Mouse (Mus musculus) brain, adult 2 months (tissue): ENCODE measurements around the gene Gm8369.
"Not testable (repeated sequence)": the region's sequence is repeated elsewhere in the genome, so short reads cannot be mapped to it uniquely, and the experiment has no call there.

Experiments
- DNase-seq: peaks from one replicate; pipeline ENCODE4 v3.0.0; 2011; ENCODE audit warnings: low read depth, low spot score

Gm8369 gene

GRCm38 (mm10) chr19:11485746-11486145, at the start of gene Gm8369:
Gene Gm8369, plus strand, starts transcription at chr19:11485938.
- DNase-seq = peak; percentile 76

- no peak for DNase-seq
These were observed 42.4 kb upstream of the Gm8369 start, which contains the start of gene Ms4a4b for GRCm38 (mm10) chr19:11443338-11443737. Gene Ms4a4b, plus strand, starts transcription at chr19:11443553.

GRCm38 (mm10) chr19:11443964-11444363, 41.8 kb upstream of the Gm8369 start:
- no peak for DNase-seq

- DNase-seq = no peak
These were observed 38.5 kb upstream of the Gm8369 start for GRCm38 (mm10) chr19:11447238-11447637.

GRCm38 (mm10) chr19:11459041-11459440, 26.7 kb upstream of the Gm8369 start:
- not testable (repeated sequence) for DNase-seq

GRCm38 (mm10) chr19:11464795-11465194, 20.9 kb upstream of the Gm8369 start:
- DNase-seq = not testable (repeated sequence)

DNA sequence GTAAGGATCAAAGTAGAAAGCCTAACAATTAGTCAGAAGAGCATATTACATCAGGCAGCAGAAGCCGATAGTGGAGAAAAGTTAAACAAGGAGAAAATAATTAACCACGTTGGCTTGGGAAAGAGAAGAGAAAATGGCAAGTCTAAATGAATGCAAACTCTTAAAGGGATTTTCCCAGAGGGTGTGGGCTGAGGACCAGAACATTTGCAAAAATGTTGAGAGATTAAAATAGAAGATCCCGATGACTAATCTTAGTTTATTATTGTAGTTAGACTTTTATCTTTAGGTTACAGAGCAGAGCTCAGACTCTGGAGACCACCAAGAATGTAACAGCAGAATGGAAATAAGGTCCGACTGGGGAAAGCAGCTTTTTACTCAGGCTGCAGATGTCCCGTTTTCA, 19.3 kb upstream of the Gm8369 start:
- DNase-seq = peak; percentile 31

- not testable (repeated sequence) for DNase-seq
These were observed 17.4 kb upstream of the Gm8369 start for GRCm38 (mm10) chr19:11468361-11468760.

- not testable (repeated sequence) for DNase-seq
These were observed 16.5 kb upstream of the Gm8369 start, which contains the start of gene Ms4a6c for GRCm38 (mm10) chr19:11469215-11469614. Gene Ms4a6c, plus strand, starts transcription at chr19:11469366.

- DNase-seq = no peak
These were observed 6.0 kb upstream of the Gm8369 start for GRCm38 (mm10) chr19:11479714-11480113.

DNA sequence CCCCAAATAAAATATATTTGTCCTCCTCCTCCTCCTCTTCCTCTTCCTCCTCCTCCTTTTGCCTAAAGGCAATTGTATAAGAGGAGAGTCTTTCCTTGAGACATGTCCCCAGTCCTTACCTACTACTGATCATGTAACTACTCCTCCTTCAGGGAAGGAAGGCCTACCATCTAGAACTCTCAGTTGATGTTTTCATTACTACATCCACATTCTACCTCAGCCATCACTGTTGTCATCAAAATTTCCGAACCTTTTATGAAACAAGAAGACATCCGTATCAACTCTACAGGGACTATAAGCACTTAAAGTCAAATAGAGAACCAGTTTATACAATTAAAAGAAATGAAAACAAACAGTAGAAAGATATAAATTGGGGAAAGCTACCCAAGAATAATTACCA, 3.1 kb upstream of the Gm8369 start:
- DNase-seq = no peak

DNA sequence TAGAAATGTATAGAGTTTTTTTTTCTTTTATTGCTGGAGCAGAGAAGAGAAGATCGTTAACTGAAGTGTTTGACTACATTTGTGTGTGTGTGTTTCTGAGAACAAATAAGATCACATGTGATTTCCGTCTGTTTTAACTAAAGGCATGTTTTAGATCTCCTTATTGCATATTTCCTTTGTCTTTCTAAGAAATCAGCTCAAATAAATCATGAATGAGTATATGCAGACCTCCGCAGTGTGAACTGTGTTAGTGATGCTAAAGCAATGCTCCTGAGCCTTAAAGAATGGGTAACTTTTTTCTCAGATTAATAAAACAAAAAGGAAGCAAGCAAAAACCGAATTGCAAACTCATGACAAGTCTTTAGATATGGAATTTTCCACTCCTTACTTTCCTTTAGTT, 1.8 kb upstream of the Gm8369 start:
- DNase-seq = no peak

DNA sequence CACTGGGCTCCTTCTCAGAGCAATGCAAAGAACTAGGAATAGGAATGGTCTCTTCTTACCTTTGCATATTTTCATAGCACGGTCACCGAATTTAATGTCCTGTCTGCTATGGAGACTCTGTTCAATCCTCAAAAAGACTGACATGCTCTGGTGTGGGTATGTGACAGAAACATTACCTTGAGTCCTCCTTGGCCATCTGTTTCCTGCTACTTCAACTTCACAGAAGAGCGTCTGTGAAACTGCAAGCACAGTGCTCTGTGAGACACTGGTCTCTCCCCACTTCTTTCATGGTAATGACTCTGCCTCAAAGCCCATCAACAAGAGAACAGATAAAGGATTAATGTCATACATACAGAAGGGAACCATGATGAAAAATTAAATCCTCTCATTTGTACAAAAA, 1.4 kb upstream of the Gm8369 start:
- peak; percentile 13 for DNase-seq

DNA sequence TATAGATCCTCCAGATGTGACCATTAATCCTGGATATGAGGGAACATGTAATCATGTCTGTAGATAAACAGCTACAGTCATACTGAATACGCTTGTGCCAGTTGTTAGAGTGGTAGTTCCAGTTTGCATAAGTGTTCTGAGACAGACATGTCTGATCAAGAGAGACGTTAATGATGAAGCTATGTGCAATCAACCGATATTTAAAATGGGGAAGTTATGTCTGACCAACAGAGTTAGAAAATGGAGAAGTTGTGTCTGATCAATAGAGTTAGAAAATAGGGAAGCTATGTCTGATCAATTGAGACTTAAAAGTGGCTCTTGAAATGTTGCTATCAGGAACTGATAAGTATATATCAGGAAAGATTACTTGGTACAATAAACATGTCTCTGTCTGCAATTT, 472 bp upstream of the Gm8369 start:
- DNase-seq = no peak

GRCm38 (mm10) chr19:11486599-11486998, 861 bp downstream of the Gm8369 start:
- DNase-seq = no peak

DNA sequence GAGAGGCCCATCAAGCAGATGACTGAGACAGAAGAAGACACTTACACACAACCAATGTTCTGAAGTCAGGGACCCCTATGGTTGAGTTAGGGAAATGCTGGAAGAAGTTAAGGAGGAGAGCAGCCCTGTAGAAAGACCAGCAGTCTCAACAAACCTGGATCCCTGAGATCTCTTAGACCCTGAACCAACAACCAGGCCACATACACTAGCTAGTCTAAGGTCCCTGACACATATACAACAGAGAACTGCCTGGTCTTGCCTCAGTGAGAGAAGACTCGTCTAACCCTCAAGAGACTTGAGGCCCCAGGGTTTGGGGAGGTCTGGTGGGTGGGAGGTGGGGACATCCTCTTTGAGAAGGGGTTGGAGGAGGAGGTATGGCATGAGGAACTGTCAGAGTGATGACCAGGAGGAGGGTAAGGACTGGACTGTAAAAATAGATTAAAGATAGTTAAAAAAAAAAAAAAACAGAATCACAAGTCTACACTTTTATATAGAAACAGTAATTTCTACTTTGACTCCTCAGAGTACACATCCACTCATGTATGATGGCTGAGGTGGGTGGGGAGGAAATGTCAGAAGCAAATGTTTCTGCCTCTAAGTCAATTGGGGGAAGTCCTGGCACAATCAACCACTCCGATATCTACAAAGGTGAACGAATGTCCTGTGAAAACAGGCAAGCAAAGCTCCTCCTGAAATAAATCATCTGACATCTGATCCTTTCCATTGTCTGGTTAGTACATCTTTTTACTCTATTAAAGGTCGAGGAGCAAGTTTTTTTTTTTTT, 5.9 kb downstream of the Gm8369 start:
- DNase-seq = no peak

DNA sequence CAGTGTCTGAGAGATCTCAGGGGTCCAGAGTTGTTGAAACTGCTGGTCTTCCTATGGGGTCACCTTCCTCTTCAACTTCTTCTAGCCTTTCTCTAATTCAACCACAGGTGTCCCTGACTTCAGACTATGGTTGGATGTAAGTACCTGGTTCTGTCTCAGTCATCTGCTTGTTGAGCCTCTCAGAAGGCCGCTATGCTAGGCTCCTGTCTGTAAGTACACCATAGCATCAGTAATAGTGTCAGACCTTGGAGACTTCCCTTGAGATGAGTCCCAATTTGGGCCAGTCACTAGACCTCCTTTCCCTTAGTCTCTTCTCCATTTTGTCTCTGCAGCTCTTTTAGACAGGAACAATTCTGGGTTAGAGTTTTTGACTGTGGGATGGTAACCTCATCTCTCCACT, 6.9 kb downstream of the Gm8369 start:
- DNase-seq = no peak

DNA sequence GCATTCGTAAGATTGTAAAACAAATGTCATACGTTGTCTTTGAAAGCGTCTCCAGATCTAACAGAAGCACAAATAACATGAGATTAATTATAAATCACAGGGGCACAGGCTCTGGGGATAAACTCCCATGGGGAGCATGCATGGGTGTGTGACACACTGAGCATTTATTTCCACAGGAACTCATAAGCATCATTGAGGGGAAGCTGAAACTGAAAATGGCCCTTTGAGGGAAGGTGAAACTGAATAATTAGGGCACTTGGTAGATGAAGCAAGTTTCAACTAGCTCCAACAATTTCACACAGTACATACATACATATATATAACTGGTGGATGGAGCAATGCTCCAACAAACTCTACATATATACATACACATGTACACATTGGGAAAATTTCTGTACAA, 8.8 kb downstream of the Gm8369 start:
- no peak for DNase-seq

GRCm38 (mm10) chr19:11496361-11496760, 10.6 kb downstream of the Gm8369 start:
- DNase-seq = no peak

DNA sequence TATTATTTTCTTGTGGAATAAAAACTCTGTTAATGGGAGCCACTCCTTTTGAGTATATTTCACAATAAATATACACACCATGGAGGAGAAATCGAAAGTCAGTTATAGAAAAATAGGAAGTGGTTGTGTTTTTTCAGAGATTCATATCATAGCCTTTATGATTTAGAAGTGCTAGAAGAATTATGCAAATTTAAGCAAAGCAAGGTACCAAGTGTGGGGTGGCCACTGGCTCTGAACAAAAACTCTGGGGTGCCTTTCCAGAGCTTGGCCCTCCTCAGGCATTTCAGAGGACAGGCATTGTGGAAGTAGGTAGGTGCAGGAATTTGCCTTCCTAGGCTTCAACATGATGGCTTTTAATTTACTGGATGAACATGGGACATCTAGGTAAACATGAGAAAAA, 11.6 kb downstream of the Gm8369 start:
- not testable (repeated sequence) for DNase-seq

- no peak for DNase-seq
These were observed 15.1 kb downstream of the Gm8369 start for GRCm38 (mm10) chr19:11500796-11501195.

DNA sequence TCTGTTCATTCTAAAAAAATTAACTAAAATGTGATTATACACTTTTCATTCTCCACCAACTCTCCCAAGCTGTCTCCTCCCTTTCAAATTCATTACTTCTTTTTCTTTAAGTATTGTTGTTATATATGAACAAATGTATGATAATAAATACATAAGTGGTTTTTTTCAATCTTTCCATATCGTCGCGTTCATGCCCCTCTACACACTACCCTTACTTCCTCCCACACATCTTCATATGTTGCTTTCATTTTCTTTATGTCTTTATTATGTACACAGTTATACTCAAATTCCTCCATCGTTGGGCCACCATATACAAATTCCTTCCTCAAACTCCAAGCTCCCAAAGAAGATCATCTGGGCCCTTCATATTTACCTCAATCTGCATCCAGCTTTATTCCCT, 15.6 kb downstream of the Gm8369 start:
- no peak for DNase-seq

- DNase-seq = no peak
These were observed 19.1 kb downstream of the Gm8369 start for GRCm38 (mm10) chr19:11504857-11505256.

- no peak for DNase-seq
These were observed 27.7 kb downstream of the Gm8369 start for GRCm38 (mm10) chr19:11513458-11513857.
